Mouse (Mus musculus): ENCODE measurements around the gene Plekhh3. TPM values are rescaled to one million over a fixed set of nuclear protein-coding genes. Genes with fewer than 3 reads are reported as not detected.

Plekhh3 gene
- polyA plus RNA-seq, 1 experiment from 2014 or later = 28.7 TPM

- ATAC-seq (ENCODE audit: insufficient number of reproducible peaks, low FRiP score, low TSS enrichment, low read depth) = no peak
- peaks cover 51% of the 10 kb centered on the region for H3K36me3 ChIP-seq
Observed at GRCm38 (mm10) chr11:101194137-101194536, 23.0 kb upstream of the Plekhh3 start.

GRCm38 (mm10) chr11:101193076-101193475, 21.9 kb upstream of the Plekhh3 start:
- no peak for ATAC-seq (ENCODE audit: insufficient number of reproducible peaks, low FRiP score, low TSS enrichment, low read depth)
- Histone ChIP-seq H3K4me3 (replicated peaks) (no peak overlapping the region), H3K4me1 (peaks cover 24% of the 10 kb centered on the region), H3K36me3 (peaks cover 40% of the 10 kb centered on the region), H3K27ac (replicated peaks) (no peak overlapping the region), H3K9me3 (replicated peaks) (no peaks in the 10 kb centered on the region), H3K4me2 (replicated peaks) (no peak overlapping the region), H3K27me3 (no peaks in the 10 kb centered on the region), H3K9ac (no peak overlapping the region)
- 86% methylated on average over 7 of the region's 7 CpGs for WGBS

More at GRCm38 (mm10) chr11:101194137-101194536, 23.0 kb upstream of the Plekhh3 start:
- peaks cover 24% of the 10 kb centered on the region for H3K4me1 ChIP-seq
- WGBS = 72% methylated on average over 5 of the region's 5 CpGs
- H3K4me2 ChIP-seq (replicated peaks) = no peak overlapping the region
- H3K4me3 ChIP-seq (replicated peaks) = no peak overlapping the region
- no peak overlapping the region for H3K9ac ChIP-seq
- no peak overlapping the region for H3K27ac ChIP-seq (replicated peaks)
- no peaks in the 10 kb centered on the region for H3K9me3 ChIP-seq (replicated peaks)
- no peaks in the 10 kb centered on the region for H3K27me3 ChIP-seq

- Histone ChIP-seq H3K36me3 (peaks cover 36% of the 10 kb centered on the region), H3K9me3 (replicated peaks) (no peaks in the 10 kb centered on the region), H3K4me2 (replicated peaks) (no peak overlapping the region), H3K4me1 (peaks cover 24% of the 10 kb centered on the region), H3K4me3 (replicated peaks) (no peak overlapping the region), H3K27me3 (no peaks in the 10 kb centered on the region), H3K27ac (replicated peaks) (no peak overlapping the region), H3K9ac (no peak overlapping the region)
- WGBS = 82% methylated on average over 6 of the region's 6 CpGs
- no peak for ATAC-seq (ENCODE audit: insufficient number of reproducible peaks, low FRiP score, low TSS enrichment, low read depth)
Observed at GRCm38 (mm10) chr11:101192646-101193045, 21.5 kb upstream of the Plekhh3 start.

GRCm38 (mm10) chr11:101191919-101192470, 20.8 kb upstream of the Plekhh3 start:
- ATAC-seq (ENCODE audit: insufficient number of reproducible peaks, low FRiP score, low TSS enrichment, low read depth) = no peak
- 67% methylated on average over 4 of the region's 4 CpGs for WGBS
- Histone ChIP-seq H3K36me3 (peaks cover 32% of the 10 kb centered on the region), H3K27ac (replicated peaks) (0 out of 2 replicates have a peak overlapping the region, but pooled peaks have one; percentile 1), H3K4me3 (replicated peaks) (no peak overlapping the region), H3K9me3 (replicated peaks) (no peaks in the 10 kb centered on the region), H3K9ac (no peak overlapping the region), H3K27me3 (no peaks in the 10 kb centered on the region), H3K4me1 (peaks cover 24% of the 10 kb centered on the region), H3K4me2 (replicated peaks) (no peak overlapping the region)

- H3K27ac ChIP-seq (replicated peaks) = peak overlapping the region; percentile 83
- H3K9me3 ChIP-seq (replicated peaks) = no peaks in the 10 kb centered on the region
- no peak overlapping the region for H3K4me2 ChIP-seq (replicated peaks)
- peaks cover 29% of the 10 kb centered on the region for H3K36me3 ChIP-seq
- 51% methylated on average over 17 of the region's 17 CpGs for WGBS
- H3K9ac ChIP-seq = no peak overlapping the region
- ATAC-seq (ENCODE audit: insufficient number of reproducible peaks, low FRiP score, low TSS enrichment, low read depth) = no peak
- no peak overlapping the region for H3K4me3 ChIP-seq (replicated peaks)
- H3K4me1 ChIP-seq = peaks cover 24% of the 10 kb centered on the region
- no peaks in the 10 kb centered on the region for H3K27me3 ChIP-seq
Observed at GRCm38 (mm10) chr11:101190913-101191907, 20.1 kb upstream of the Plekhh3 start.

- Histone ChIP-seq H3K9me3 (replicated peaks) (no peaks in the 10 kb centered on the region), H3K27me3 (no peaks in the 10 kb centered on the region), H3K4me3 (replicated peaks) (no peak overlapping the region), H3K4me1 (peaks cover 24% of the 10 kb centered on the region), H3K4me2 (replicated peaks) (no peak overlapping the region), H3K9ac (no peak overlapping the region), H3K27ac (replicated peaks) (peak overlapping the region; percentile 83), H3K36me3 (peaks cover 21% of the 10 kb centered on the region)
- ATAC-seq (ENCODE audit: insufficient number of reproducible peaks, low FRiP score, low TSS enrichment, low read depth) = no peak
- whole genome bisulfite sequencing = 46% methylated on average over 8 of the region's 8 CpGs
Observed at GRCm38 (mm10) chr11:101190181-101190912, 19.2 kb upstream of the Plekhh3 start.

GRCm38 (mm10) chr11:101189495-101190180, 18.5 kb upstream of the Plekhh3 start:
- 15% methylated on average over 6 of the region's 6 CpGs for WGBS
- Histone ChIP-seq H3K9ac (no peak overlapping the region), H3K4me1 (peaks cover 24% of the 10 kb centered on the region), H3K36me3 (peaks cover 20% of the 10 kb centered on the region), H3K4me3 (replicated peaks) (no peak overlapping the region), H3K27me3 (no peaks in the 10 kb centered on the region), H3K9me3 (replicated peaks) (no peaks in the 10 kb centered on the region), H3K4me2 (replicated peaks) (no peak overlapping the region), H3K27ac (replicated peaks) (peak overlapping the region; percentile 83)
- ATAC-seq (ENCODE audit: insufficient number of reproducible peaks, low FRiP score, low TSS enrichment, low read depth) = peak; percentile 73

- ATAC-seq (ENCODE audit: insufficient number of reproducible peaks, low FRiP score, low TSS enrichment, low read depth) = no peak
- Histone ChIP-seq H3K4me3 (replicated peaks) (no peak overlapping the region), H3K4me2 (replicated peaks) (no peak overlapping the region), H3K4me1 (peaks cover 24% of the 10 kb centered on the region), H3K9me3 (replicated peaks) (no peaks in the 10 kb centered on the region), H3K9ac (no peak overlapping the region), H3K36me3 (peaks cover 12% of the 10 kb centered on the region; the same call in 1 of the 2 replicates), H3K27ac (replicated peaks) (0 out of 2 replicates have a peak overlapping the region, but pooled peaks have one; percentile 83), H3K27me3 (no peaks in the 10 kb centered on the region)
- WGBS = 81% methylated on average over 11 of the region's 11 CpGs
Observed at GRCm38 (mm10) chr11:101188166-101188805, 17.1 kb upstream of the Plekhh3 start.

GRCm38 (mm10) chr11:101187541-101187940, 16.4 kb upstream of the Plekhh3 start:
- Histone ChIP-seq H3K4me1 (peaks cover 24% of the 10 kb centered on the region), H3K9ac (no peak overlapping the region), H3K36me3 (0 out of 2 replicates have a peak, but pooled peaks cover 6% of the 10 kb centered on the region), H3K9me3 (replicated peaks) (no peaks in the 10 kb centered on the region), H3K27ac (replicated peaks) (no peak overlapping the region), H3K4me2 (replicated peaks) (no peak overlapping the region), H3K4me3 (replicated peaks) (no peak overlapping the region), H3K27me3 (no peaks in the 10 kb centered on the region)
- no peak for ATAC-seq (ENCODE audit: insufficient number of reproducible peaks, low FRiP score, low TSS enrichment, low read depth)
- WGBS = 88% methylated on average over 5 of the region's 5 CpGs

GRCm38 (mm10) chr11:101186526-101187247, 15.5 kb upstream of the Plekhh3 start:
- no peak for ATAC-seq (ENCODE audit: insufficient number of reproducible peaks, low FRiP score, low TSS enrichment, low read depth)

More at GRCm38 (mm10) chr11:101186526-101187247, 15.5 kb upstream of the Plekhh3 start:
- WGBS = 84% methylated on average over 27 of the region's 27 CpGs
- Histone ChIP-seq H3K9ac (no peak overlapping the region), H3K4me2 (replicated peaks) (no peak overlapping the region), H3K36me3 (0 out of 2 replicates have a peak, but pooled peaks cover 6% of the 10 kb centered on the region), H3K27me3 (no peaks in the 10 kb centered on the region), H3K4me3 (replicated peaks) (no peak overlapping the region), H3K4me1 (peaks cover 24% of the 10 kb centered on the region), H3K27ac (replicated peaks) (no peak overlapping the region), H3K9me3 (replicated peaks) (no peaks in the 10 kb centered on the region)
